Mouse (Mus musculus) kidney, adult 11 months (tissue): Measurements from ENCODE around the gene Prlhr.

Experiments used
- DNase-seq: peaks from one replicate; pipeline ENCODE4 v3.0.0; 2022

Prlhr gene

GRCm38 (mm10) chr19:60417611-60418010 is 50.5 kb downstream of the Prlhr start:
- no peak for DNase-seq
